Mouse (Mus musculus) monocyte, adult 5-6 weeks (primary cell): Measurements from ENCODE around the gene Stil. TPM values are rescaled to one million over a fixed set of nuclear protein-coding genes. Genes with fewer than 3 reads are reported as not detected.

Source experiments
- ATAC-seq: fragments of 153-309, 156-312 bp; replicated peaks from 2 replicates; pipeline ENCODE4 v1.8.0; 2017; ENCODE audit warnings: mild to moderate bottlenecking; ENCODE audit not compliant: low TSS enrichment, insufficient number of reproducible peaks, severe bottlenecking, poor library complexity, low FRiP score
- total RNA-seq: library from RNA; stranded (forward); fragments of 200-1000, 200-491, 200-594 nt; gene quantifications from 3 replicates; pipeline ENCODE4 v1.2.3, GENCODE M21; 2017

Stil gene
- total RNA-seq, 1 experiment from 2014 or later, result 1.9 TPM

DNA sequence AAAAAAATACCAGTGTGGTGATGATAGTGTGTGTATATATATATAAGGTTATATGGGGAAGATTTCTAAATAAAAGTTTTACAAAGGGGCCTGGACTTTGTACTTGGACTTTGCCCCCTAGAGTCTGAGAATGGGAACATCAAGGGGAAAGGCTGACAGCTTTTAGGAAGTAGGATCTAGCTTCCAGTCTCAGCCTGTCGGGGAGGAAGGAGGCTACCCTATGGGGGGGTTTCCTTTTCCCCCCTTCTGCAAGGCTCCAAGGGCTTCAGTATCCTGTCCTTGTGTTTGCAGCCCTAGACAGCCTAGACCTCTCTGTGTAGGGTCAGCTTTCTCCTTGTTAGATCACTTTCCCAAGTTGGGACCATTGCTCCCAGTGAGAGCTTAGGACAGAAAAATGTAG lies 71.7 kb downstream of the Stil start:
- ATAC-seq, result no peak

DNA sequence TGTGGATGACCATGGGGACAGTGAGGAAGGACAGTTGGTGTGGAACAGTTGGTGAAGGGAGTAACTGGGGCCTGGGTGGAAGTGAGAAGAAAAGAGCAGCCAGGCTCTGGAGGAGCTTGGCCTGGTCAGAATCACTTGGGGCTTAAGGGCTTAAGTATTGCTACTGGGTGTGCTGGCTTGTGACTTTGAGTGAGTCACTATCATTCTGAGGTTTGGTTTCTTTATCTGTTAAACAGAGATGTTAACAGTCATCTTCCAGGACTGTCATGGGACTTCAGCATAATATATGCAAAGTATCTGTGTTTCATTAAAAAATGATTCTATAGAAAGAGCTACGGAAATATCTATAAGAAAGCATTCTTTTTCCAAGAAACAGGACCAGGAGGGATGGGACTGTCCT lies 74.8 kb downstream of the Stil start:
- no peak for ATAC-seq

DNA sequence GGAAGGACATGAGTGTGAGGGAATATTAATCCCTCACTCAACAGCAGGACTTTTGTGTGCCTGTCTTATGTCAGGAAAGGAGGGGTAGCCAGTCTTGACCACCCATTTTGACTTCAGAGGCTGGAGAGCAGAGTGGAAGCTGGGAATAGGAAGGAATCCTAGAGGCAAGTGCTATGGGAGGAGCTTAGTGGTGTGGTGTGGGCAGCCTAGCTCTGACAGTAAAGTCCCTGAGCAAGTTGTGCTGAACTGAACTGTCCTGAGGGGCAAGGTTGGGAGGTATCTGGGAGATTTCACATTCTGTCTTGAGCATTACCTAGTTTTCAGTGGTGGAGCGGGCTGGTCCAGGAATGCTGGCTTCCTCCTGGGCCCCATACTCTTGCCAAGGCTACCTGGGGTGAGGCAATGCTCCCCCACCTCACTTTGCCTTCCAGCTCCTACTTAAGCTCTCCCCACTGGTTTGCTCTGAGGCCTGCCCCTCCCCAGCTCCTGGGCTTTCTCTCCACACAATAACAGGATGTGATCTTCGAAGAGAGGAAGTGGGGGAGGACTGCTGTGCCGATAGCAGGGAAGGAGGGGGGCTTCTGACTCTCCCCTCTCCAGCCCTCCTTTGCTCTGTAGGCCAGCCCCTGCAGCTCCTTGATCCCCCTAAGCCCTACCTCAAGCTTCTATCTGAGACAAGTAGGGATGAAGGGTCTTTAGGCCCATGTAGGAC lies 75.4 kb downstream of the Stil start:
- ATAC-seq, result no peak

DNA sequence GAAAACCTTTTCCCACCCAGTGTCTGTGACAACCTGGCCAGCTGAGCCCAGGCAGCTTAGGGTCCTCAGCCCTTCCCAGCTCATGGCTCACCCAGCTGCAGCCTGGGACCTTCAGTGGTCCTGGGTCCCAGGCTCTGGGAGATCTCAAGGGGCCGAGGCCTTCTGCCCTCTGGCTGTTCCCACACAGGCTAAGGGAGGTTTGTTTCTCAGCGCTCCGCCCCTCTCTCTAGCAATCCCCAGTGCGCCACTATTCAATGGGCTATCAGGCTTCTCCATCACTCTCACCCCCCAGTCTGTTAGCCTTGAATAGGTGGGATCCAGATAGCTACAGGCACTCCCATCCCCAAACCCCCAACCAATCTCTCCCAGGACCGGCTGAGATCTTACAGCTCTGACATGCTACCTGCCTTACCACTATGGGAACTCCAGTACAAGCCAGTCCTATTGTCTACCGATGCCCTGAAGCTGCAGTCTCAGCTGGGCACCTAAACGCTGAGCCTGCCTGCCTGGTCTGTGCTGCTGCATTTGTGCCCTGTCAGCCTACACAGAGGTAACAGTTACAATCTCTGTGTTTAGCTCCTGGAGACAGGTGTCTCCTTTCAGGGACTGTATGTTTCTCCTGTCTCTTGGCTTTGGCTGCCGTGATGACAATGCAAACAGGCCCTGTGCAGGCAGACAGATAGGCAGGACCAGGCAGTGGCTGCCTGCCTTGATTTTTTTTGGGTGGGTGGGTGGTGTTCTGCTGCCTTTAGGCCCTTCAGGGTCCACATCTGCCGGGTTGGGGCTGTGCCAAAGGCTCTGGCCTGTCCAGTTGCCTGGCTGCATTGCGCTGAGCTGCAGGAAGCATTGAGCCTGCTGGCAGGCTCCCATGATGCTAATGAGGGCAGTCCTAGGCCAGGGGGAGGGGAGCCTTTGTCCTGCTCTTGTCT lies 79.2 kb downstream of the Stil start:
- no peak for ATAC-seq

DNA sequence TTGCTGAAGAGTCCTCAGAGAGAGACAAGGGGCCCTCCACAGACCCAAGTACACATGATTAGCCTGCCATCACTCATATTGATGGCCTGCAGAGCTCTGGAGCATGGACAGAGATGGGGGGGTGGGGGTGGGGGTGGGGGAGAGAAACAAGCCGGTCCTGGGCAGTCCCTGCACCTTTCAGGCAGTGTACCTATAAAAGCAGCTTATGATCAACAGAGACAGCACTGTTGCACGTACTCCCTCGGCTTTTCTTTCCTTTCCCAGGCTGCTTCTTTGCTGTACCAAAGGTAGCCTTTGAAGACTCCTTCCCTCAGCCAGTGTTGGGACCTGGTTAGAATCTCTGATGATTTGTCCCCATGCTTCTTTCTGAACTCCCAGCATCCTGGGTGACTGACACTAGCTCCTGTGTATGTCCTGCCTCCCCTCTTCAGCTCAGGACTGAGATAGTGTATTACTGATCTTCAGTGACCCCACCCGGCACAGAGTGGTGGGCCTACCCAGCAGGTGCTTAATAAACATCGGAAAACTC lies 79.9 kb downstream of the Stil start:
- no peak for ATAC-seq

DNA sequence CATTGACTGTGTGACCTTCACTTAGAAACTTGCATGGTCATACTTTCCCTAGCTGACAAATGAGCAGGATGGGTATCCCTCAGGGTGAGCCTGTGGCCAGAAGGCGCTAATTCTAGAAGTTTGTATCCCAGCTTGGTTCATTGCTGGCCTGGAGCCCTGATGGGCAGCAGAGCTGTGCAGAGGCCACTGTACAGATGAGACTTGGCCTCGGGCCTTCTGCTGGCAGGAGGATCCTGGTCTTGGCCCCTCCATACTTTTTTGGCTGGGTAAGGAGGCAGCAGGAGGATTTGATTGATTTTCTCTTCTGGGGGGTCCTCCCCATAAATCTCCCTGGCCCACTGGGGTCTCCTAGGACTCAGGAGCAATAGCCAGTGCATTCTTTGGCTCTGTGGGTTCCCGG lies 83.1 kb downstream of the Stil start:
- no peak for ATAC-seq

DNA sequence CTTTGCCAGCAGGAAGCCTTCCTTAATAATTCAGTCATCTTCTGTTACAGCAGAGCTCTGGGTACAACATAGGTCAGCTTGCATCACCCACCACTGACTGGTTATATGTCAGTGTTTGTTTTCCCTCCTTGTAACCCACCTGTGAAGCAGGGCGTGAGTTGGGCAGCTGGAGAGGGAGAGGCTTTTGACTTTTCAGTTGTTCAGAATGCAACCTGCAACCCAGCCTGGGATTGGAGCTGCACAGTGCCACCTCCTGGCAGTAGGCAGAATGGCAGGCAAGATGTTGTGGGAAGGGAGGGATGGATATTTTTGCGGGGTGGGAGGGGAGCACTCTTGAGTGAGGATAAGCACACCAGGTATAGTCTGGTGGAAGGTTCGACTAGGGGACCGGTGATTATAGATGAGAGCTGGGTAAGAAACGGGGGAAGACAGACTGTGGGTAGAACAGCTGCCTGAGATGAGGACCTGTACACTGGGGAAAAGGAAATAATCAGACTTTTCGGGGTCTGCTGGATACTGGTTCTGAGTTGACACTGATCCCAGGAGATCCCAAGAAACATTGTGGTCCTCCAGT lies 85.7 kb downstream of the Stil start:
- ATAC-seq, result peak; percentile 56

DNA sequence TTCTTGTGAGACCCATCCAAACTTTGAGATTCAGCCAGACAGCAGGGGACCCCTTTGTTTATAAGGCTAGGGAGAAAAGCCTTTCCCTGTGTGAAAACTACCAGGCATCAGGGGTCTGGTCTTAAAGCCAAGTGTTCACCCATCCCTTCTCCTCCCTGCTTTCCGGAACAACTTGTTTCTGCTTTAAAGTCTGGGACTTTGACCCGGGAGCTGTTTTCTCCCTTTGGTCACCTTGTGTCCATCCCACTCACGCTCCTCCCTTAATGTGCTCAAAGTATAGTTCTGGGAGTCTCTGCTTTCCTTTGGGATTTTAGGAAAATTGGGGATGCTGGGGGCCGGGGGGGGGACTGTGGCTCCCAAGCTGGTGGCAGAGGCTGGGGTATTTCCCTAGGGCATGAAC lies 86.3 kb downstream of the Stil start:
- no peak for ATAC-seq

DNA sequence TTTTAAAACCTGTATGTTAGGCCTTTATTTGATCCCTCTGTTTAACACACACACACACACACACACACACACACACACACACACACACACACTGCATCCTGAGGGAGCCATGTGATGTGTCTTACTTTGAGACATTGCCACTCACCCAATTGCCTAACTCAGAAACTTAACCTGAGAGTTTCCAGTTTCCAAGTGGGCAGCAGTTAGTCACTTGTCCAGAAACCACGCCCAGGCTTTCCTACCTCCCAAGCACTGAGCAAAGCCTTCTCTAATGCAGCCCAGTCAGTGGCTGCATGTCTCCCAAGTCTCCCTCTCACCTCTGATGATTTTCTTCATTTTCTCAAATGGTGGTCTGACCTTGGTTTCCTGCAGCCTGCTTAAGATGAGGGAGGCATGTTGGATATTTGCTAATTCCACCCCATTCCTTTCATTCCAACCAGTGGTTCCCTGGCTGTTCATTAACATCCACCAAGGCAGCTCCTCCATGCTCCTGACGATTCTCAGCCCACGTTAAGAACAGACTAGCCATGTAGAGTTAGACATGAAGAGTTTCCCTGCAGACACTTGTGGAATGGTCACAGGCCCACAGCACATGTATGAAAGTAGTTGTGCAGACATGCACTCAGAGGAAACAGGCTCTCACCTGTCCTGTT lies 86.9 kb downstream of the Stil start:
- ATAC-seq, result no peak

DNA sequence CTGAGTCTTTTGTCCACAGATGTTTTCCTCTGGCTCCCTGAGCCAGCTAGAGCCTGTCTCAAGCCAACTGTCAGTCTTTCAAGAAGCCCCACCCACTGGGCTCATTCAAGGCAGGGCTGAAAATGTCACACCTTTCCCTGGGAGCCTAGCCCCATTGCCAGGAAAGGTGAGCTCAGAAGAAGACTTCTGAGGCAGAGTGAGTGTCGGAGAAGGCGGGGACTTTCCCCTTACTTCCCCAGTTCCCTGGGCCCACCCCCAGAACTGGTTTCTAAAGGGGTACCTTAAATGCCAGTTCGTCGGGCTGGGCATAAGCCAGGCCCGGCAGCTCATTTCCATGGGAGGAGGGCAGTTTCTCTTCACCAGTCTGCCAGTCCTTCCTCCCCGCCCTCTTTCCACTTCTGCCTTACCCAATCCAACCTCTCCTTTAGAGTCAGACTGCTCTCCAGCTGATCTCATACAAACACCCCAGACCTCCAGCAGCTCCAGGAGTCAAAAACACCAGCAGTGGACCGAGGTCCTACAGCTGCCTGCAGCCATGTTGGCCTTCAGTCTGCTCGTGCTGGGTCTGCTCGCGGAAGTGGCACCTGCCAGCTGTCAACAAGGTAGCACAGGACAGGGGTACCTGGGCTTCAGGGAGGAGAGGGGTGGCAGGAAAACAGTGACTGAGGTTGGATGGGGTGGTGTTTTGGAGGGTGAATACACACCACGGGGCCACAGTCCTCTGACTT lies 88.8 kb downstream of the Stil start, which contains the start of gene Pdzk1ip1:
Gene Pdzk1ip1 (plus strand): TSS at position 98 of the 728 bp plus-strand sequence.
- no peak; the same call in 1 of the 2 replicates for ATAC-seq

DNA sequence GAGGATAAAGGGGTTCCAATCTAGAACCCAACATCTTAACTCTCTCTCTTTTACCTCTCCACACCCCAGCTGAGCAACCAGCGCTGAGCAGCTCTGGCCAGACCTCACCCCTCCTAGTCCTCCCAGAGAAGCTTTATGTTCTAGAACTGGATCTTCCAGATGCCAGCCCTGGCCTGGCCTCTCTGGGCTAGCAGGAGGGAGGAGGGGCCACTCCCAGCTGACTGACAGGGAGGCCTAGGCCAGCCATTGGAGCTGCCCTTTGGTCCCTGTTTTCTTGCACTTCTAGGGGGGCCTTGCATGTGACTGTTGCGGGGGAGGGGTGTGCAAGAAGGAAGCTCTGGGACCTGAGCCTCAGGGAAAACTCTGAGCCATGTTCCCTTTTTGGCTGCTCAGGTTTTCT lies 90.6 kb downstream of the Stil start:
- ATAC-seq, result no peak

DNA sequence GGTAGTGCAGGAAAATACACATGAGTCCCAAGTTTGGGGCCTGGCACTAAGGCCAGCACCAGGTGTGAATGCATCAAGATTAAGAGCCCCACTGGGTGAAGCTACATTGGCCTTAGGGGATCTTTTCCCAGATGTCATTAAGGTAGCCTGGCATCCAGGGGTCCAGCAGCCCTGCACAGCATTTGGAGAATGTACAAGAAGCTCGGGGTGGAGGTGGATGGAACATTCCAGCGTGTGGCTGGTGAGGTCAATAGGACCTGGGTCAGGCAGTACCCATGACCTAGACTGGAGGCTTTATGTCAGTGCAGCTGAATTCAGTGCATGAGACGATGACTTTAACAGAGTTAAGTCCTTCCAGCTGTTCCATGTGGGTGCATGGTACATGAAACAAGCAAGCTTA lies 91.8 kb downstream of the Stil start:
- no peak for ATAC-seq

Other genes starting within 250 kb of the Stil start
- not detected in 3 replicates for gene Gm12830, start 178.4 kb upstream of the Stil start, total RNA-seq
- gene Foxd2, start 91.3 kb upstream of the Stil start, total RNA-seq, result 0.10 to 1.5 TPM (median 0.75 TPM) in 3 replicates
- not detected in 3 replicates for gene Foxe3, start 74.1 kb upstream of the Stil start, total RNA-seq
- 193 to 301 TPM (median 285 TPM) in 3 replicates for gene Cmpk1, start 12.9 kb upstream of the Stil start, total RNA-seq
- 0.53 to 3.0 TPM (median 2.9 TPM) in 3 replicates for gene Tal1, start 56.3 kb downstream of the Stil start, total RNA-seq
- 3.3 to 4.9 TPM in 2 of 3 replicates, not detected in the other for gene Pdzk1ip1, start 88.5 kb downstream of the Stil start, total RNA-seq
- gene Cyp4x1, start 134.1 kb downstream of the Stil start, total RNA-seq, result 0.49 TPM in 1 of 3 replicates, not detected in the others
- not detected in 3 replicates for gene Cyp4a29, start 241.9 kb downstream of the Stil start, total RNA-seq